Mouse (Mus musculus) fat pad, adult 2 months (tissue): ENCODE results near the gene Marc1.

Experiments used
- DNase-seq: peaks from one replicate; pipeline ENCODE4 v3.0.0-alpha.2; 2011; ENCODE audit warnings: low read depth, low spot score; ENCODE audit errors: extremely low read depth

Gene Marc1

GRCm38 (mm10) chr1:184771202-184771890, 39.8 kb downstream of the Marc1 start:
- DNase-seq = no peak

GRCm38 (mm10) chr1:184763866-184764265, 47.2 kb downstream of the Marc1 start:
- DNase-seq = no peak

GRCm38 (mm10) chr1:184762941-184763340, 48.2 kb downstream of the Marc1 start:
- peak; percentile 97 for DNase-seq

- peak; percentile 68 for DNase-seq
Measured at GRCm38 (mm10) chr1:184761988-184762387, 49.1 kb downstream of the Marc1 start.

DNA sequence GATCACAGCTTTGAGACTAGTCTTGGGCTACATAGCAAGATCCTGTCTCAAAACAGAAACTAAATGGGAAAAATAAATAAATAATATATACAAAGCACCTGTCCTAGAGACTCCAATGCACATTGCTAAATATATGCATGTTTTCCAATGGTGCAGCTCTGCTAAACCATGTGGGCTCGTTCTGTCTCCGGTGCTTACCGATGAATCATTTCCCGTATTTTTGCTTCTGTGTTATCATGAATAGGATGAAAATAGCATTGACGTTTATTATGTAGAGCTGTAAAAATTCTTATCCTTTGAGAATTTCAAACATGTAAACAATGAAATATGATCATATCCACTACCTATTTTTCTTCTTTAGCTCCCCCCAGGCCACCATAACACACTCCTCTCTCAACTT, 58.4 kb downstream of the Marc1 start:
- no peak for DNase-seq

DNA sequence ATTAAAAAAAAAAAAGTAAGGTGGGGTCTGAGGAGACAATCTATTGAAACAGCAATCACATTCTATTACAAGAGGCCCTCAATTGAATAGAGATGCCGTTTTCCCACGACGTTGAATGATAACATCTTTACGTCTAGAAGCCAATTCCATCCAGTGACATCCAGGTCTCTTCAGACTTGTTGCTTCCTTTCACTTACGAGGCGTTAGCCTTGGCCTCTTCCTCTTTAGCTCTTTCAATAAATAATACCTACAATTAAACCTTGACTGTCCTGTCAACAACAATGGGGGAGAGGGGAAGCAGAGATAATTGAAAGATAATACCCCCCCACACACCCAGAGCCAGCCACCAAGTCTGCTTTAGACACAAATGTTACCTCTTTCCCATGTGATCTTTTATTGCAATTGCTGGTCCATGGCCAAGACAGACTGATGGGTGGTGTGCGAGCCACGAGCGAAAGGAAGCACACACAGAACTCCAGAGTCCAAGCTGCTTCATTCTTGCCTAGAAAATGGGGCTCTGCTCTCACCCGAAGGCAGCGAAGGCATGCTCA, 60.9 kb downstream of the Marc1 start:
- no peak for DNase-seq

DNA sequence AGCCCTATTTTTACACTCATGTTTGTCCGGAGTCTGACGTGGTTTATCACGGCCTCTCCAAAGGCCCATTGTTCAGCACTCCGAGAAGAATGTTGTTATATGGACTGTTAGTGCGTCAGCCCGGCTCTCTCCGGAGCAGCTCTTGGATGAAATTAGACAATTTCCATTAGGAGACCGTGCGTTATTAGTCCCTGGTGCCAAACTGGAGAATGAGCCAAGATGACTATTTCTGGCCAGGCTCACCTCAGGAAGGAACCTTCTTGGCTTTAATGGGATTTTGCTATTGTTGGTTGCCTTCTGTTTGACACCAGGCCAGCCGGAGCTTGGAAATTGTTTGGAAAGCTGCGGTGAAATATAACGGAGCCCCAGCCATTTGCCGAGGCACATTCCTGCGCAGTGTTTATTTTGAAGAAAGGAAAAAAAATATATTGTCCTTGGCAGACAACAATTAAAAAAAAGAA, 62.4 kb downstream of the Marc1 start:
- DNase-seq = no peak

- DNase-seq = no peak
Measured at GRCm38 (mm10) chr1:184737876-184738479, 73.1 kb downstream of the Marc1 start.

GRCm38 (mm10) chr1:184737228-184737627, 73.9 kb downstream of the Marc1 start:
- no peak for DNase-seq
